Mouse (Mus musculus) layer of hippocampus, postnatal 25 days (tissue): Measurements from ENCODE around the gene Olfr315. TPM values are rescaled to one million over a fixed set of nuclear protein-coding genes. Genes with fewer than 3 reads are reported as not detected.
"Not testable (repeated sequence)": the region's sequence is repeated elsewhere in the genome, so short reads cannot be mapped to it uniquely, and the experiment has no call there.

Experiments used
- DNase-seq, 2 experiments: peaks; one replicate each; pipeline ENCODE4 v3.0.0; 2022; ENCODE audit warnings: mixed read lengths in 2 of 2, low spot score in 1 of 2; ENCODE audit errors: extremely low spot score in 1 of 2
- total RNA-seq, 2 experiments: library from RNA; stranded (reverse); gene quantifications; 2 replicates each; pipeline ENCODE4 v1.2.3; 2021

Gene Olfr315
- total RNA-seq = not detected

- DNase-seq = no peak
Measured at GRCm38 (mm10) chr11:58772888-58773287, at the start of gene Olfr315. Gene Olfr315, plus strand, starts transcription at chr11:58773188.

GRCm38 (mm10) chr11:58723914-58724313 lies 49.1 kb upstream of the Olfr315 start, which contains the start of gene Olfr318:
Gene Olfr318, minus strand, starts transcription at chr11:58724014.
- DNase-seq = no peak

- DNase-seq = not testable (repeated sequence)
Measured at GRCm38 (mm10) chr11:58727896-58728650, 44.9 kb upstream of the Olfr315 start.

GRCm38 (mm10) chr11:58733372-58733771 lies 39.6 kb upstream of the Olfr315 start:
- peak in 1 of 2 experiments; percentile 20 for DNase-seq

GRCm38 (mm10) chr11:58738792-58739262 lies 34.2 kb upstream of the Olfr315 start, which contains the start of gene Olfr317:
Gene Olfr317, minus strand, starts transcription at chr11:58739212.
- DNase-seq = no peak

GRCm38 (mm10) chr11:58751096-58751495 lies 21.9 kb upstream of the Olfr315 start:
- peak in 1 of 2 experiments; percentile 5 for DNase-seq

GRCm38 (mm10) chr11:58752434-58752833 lies 20.6 kb upstream of the Olfr315 start, which contains the start of gene Olfr316:
Gene Olfr316, plus strand, starts transcription at chr11:58752734.
- no peak for DNase-seq

GRCm38 (mm10) chr11:58782480-58783089 lies 9.6 kb downstream of the Olfr315 start, which contains the start of gene Olfr314:
Gene Olfr314, plus strand, starts transcription at chr11:58782952.
- no peak for DNase-seq

GRCm38 (mm10) chr11:58784182-58784581 lies 11.2 kb downstream of the Olfr315 start:
- no peak for DNase-seq

- no peak for DNase-seq
Measured at GRCm38 (mm10) chr11:58787651-58788050, 14.7 kb downstream of the Olfr315 start.

- no peak for DNase-seq
Measured at GRCm38 (mm10) chr11:58788346-58788745, 15.4 kb downstream of the Olfr315 start.

GRCm38 (mm10) chr11:58789532-58789931 lies 16.5 kb downstream of the Olfr315 start:
- no peak for DNase-seq

GRCm38 (mm10) chr11:58790053-58790452 lies 17.1 kb downstream of the Olfr315 start:
- no peak for DNase-seq

GRCm38 (mm10) chr11:58790646-58791045 lies 17.7 kb downstream of the Olfr315 start:
- no peak for DNase-seq

- no peak for DNase-seq
Measured at GRCm38 (mm10) chr11:58795856-58796255, 22.9 kb downstream of the Olfr315 start.

GRCm38 (mm10) chr11:58796850-58797249 lies 23.9 kb downstream of the Olfr315 start:
- peak; percentile 33 to 56 for DNase-seq

- no peak for DNase-seq
Measured at GRCm38 (mm10) chr11:58799747-58800146, 26.8 kb downstream of the Olfr315 start.

GRCm38 (mm10) chr11:58801558-58802228 lies 28.7 kb downstream of the Olfr315 start, which contains the start of gene Fam183b:
Gene Fam183b, minus strand, starts transcription at chr11:58801960.
- peak; percentile 19 to 31 for DNase-seq

GRCm38 (mm10) chr11:58803871-58804270 lies 30.9 kb downstream of the Olfr315 start:
- no peak for DNase-seq

- DNase-seq = no peak
Measured at GRCm38 (mm10) chr11:58804393-58804792, 31.4 kb downstream of the Olfr315 start.

GRCm38 (mm10) chr11:58812001-58812400 lies 39.0 kb downstream of the Olfr315 start:
- DNase-seq = no peak
